Mouse (Mus musculus): Measurements from ENCODE around the gene Lrig1. TPM values are rescaled to one million over a fixed set of nuclear protein-coding genes. Genes with fewer than 3 reads are reported as not detected.

The Lrig1 gene
- total and polyA plus RNA-seq, 3 experiments = 0.58 to 0.75 TPM; not detected in 1

DNA sequence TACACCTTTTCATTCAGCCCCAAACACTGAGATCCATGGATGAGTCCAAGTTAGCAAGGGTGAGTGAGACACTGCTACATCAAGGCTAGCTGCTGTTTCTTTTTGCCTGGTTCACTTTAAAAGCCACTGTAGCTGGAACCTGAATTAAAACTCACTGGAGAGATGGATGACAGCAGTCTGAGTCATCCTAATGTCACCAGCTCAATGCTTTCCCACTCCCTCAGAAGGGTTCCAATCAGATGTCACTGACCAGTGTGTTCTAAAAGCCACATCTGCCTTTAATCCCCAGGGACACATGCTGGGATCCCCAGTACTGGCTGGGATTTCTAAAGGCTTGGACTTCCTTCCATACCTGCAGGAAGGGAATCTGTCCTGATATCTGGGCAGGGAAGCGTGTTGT lies 57.9 kb downstream of the Lrig1 start:
- Histone ChIP-seq H3K27ac (ENCODE audit: control insufficient read depth, low read depth, low read length) (no peak overlapping the region), H3K9ac (ENCODE audit: control insufficient read depth, low read depth, low read length, poor library complexity, severe bottlenecking) (no peak overlapping the region), H3K4me3 (ENCODE audit: control insufficient read depth in 1 of 2, insufficient read depth in 1 of 2, low read depth in 2 of 2, low read length in 2 of 2) (no peak overlapping the region), H3K79me2 (ENCODE audit: control insufficient read depth, insufficient read depth, low read length, poor library complexity) (no peaks in the 10 kb centered on the region), H3K9me3 (replicated peaks; ENCODE audit: insufficient read depth, low read length) (no peaks in the 10 kb centered on the region), H3K4me1 (ENCODE audit: control insufficient read depth in 1 of 2, insufficient read depth in 2 of 2, low read length in 2 of 2) (no peaks in the 10 kb centered on the region), H3K27me3 (ENCODE audit: control insufficient read depth in 1 of 2, insufficient read depth in 2 of 2, low read length in 2 of 2) (no peaks in the 10 kb centered on the region; a peak in 1 of 4 replicates), H3K36me3 (ENCODE audit: control insufficient read depth in 1 of 2, insufficient read depth in 2 of 2, low read length in 2 of 2) (no peaks in the 10 kb centered on the region)
- no peak for DNase-seq (ENCODE audit: low read depth, low spot score)
- TF ChIP-seq SIN3A (IDR thresholded peaks at IDR 0.05; ENCODE audit: low read length) = no peak
- TF ChIP-seq TAL1 (IDR thresholded peaks at IDR 0.05; ENCODE audit: low read length) = no peak
- TF ChIP-seq GATA1 (IDR thresholded peaks at IDR 0.05; ENCODE audit: low read depth, low read length) = no peak
- TF ChIP-seq BHLHE40 (IDR thresholded peaks at IDR 0.05; ENCODE audit: borderline replicate concordance, low read depth, low read length) = no peak
- TF ChIP-seq MYC (IDR thresholded peaks at IDR 0.05; ENCODE audit: low read depth, low read length) = no peak
- TF ChIP-seq ZMIZ1 (IDR thresholded peaks at IDR 0.05; ENCODE audit: low read depth, low read length) = no peak
- no peak for TF ChIP-seq ZKSCAN1 (IDR thresholded peaks at IDR 0.05; ENCODE audit: low read depth, low read length)
- no peak for TF ChIP-seq JUND (IDR thresholded peaks at IDR 0.05; ENCODE audit: low read depth, low read length)
- no peak for TF ChIP-seq CTCF (IDR thresholded peaks at IDR 0.05 in 2 of 3, conservative IDR thresholded peaks at IDR 0.05 in 1 of 3; ENCODE audit: control insufficient read depth in 1 of 3, insufficient read depth in 1 of 3, low read depth in 2 of 3, low read length in 3 of 3, poor library complexity in 1 of 3, severe bottlenecking in 1 of 3)
- no peak for TF ChIP-seq MEF2A (IDR thresholded peaks at IDR 0.05; ENCODE audit: extremely low read depth, insufficient replicate concordance, low read depth, low read length, poor library complexity, severe bottlenecking)
- TF ChIP-seq HCFC1 (IDR thresholded peaks at IDR 0.05; ENCODE audit: low read depth, low read length) = no peak

DNA sequence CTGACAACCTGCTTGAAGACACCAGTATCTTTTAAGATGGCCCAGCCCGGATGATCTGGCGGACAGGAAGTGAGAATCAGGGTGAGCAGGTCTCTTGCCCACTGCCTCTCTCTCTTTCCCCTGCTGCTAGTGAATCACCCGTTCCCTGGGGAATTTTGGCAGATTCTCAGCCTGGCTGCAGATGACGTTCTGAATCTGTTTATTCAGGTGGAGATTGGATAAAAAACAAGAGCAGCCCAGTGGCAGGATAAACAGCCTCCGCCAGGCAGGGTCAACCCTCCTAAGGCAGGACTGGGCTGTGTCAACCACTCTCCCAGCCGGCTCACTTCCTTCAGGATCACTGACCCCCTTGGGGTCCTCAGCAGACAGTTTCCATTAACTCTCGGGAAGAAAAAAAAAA lies 59.7 kb downstream of the Lrig1 start:
- H3K36me3 ChIP-seq (ENCODE audit: control insufficient read depth in 1 of 2, insufficient read depth in 2 of 2, low read length in 2 of 2) = no peaks in the 10 kb centered on the region; a peak in 1 of 4 replicates
- H3K27ac ChIP-seq (ENCODE audit: control insufficient read depth, low read depth, low read length) = no peak overlapping the region
- TF ChIP-seq POLR2AphosphoS5 (IDR thresholded peaks at IDR 0.05; ENCODE audit: borderline replicate concordance, low read depth, low read length) (no peak), MEF2A (IDR thresholded peaks at IDR 0.05; ENCODE audit: extremely low read depth, insufficient replicate concordance, low read depth, low read length, poor library complexity, severe bottlenecking) (no peak), MAFK (IDR thresholded peaks at IDR 0.05; ENCODE audit: borderline replicate concordance, low read depth, low read length) (no peak), BHLHE40 (IDR thresholded peaks at IDR 0.05; ENCODE audit: borderline replicate concordance, low read depth, low read length) (no peak), ETS1 (IDR thresholded peaks at IDR 0.05; ENCODE audit: low read depth, low read length) (no peak), GABPA (IDR thresholded peaks at IDR 0.05; ENCODE audit: low read depth, low read length) (no peak), KAT2A (conservative IDR thresholded peaks at IDR 0.05; ENCODE audit: low read depth, low read length) (no peak), TBP (IDR thresholded peaks at IDR 0.05; ENCODE audit: low read depth, low read length) (no peak), HCFC1 (IDR thresholded peaks at IDR 0.05; ENCODE audit: low read depth, low read length) (no peak), ZKSCAN1 (IDR thresholded peaks at IDR 0.05; ENCODE audit: low read depth, low read length) (no peak), POLR2AphosphoS2 (IDR thresholded peaks at IDR 0.05; ENCODE audit: low read length) (no peak), SMC3 (IDR thresholded peaks at IDR 0.05; ENCODE audit: low read depth, low read length) (no peak), E2F4 (IDR thresholded peaks at IDR 0.05; ENCODE audit: borderline replicate concordance, low read depth, low read length) (no peak), MXI1 (IDR thresholded peaks at IDR 0.05; ENCODE audit: low read depth, low read length) (no peak)
- H3K9me3 ChIP-seq (replicated peaks; ENCODE audit: insufficient read depth, low read length) = no peaks in the 10 kb centered on the region
- H3K27me3 ChIP-seq (ENCODE audit: control insufficient read depth in 1 of 2, insufficient read depth in 2 of 2, low read length in 2 of 2) = no peaks in the 10 kb centered on the region; a peak in 1 of 4 replicates
- no peak overlapping the region for H3K4me3 ChIP-seq (ENCODE audit: control insufficient read depth in 1 of 2, insufficient read depth in 1 of 2, low read depth in 2 of 2, low read length in 2 of 2)
- no peak overlapping the region for H3K9ac ChIP-seq (ENCODE audit: control insufficient read depth, low read depth, low read length, poor library complexity, severe bottlenecking)
- DNase-seq (ENCODE audit: low read depth, low spot score) = no peak
- H3K4me1 ChIP-seq (ENCODE audit: control insufficient read depth in 1 of 2, insufficient read depth in 2 of 2, low read length in 2 of 2) = peaks cover 8% of the 10 kb centered on the region in 2 experiments; a peak in 3 of 4 replicates
- H3K79me2 ChIP-seq (ENCODE audit: control insufficient read depth, insufficient read depth, low read length, poor library complexity) = no peaks in the 10 kb centered on the region
